Mouse (Mus musculus) small intestine, adult 2 months (tissue): ENCODE results near the gene Ttc37.

Source experiments
- CTCF ChIP-seq: fragments of 200-500 bp; IDR thresholded peaks from 2 replicates; pipeline ENCODE4 v1.5.1; 2012; ENCODE audit warnings: low read depth, mild to moderate bottlenecking, control low read depth, inconsistent platforms, low read length, moderate library complexity, mixed read lengths; ENCODE audit not compliant: insufficient replicate concordance, insufficient read length; ENCODE audit errors: extremely low read depth
- POLR2A ChIP-seq: fragments of 200-500 bp; IDR thresholded peaks from 2 replicates; pipeline ENCODE4 v1.6.1; 2012; ENCODE audit warnings: low read depth, mild to moderate bottlenecking, control low read depth, inconsistent platforms, low read length, moderate library complexity

- TF ChIP-seq POLR2A, result no peak
- no peak for TF ChIP-seq CTCF
These were observed 59.0 kb downstream of the Ttc37 start for GRCm38 (mm10) chr13:76157508-76157907.
